Mouse (Mus musculus) midbrain, embryonic 10.5 days (tissue): ENCODE measurements around the gene Tbx15. TPM values are rescaled to one million over a fixed set of nuclear protein-coding genes. Genes with fewer than 3 reads are reported as not detected.

Experiments
- DNase-seq: peaks from one replicate; pipeline ENCODE4 v3.0.0-alpha.2; 2017; ENCODE audit warnings: low spot score
- H3K27ac ChIP-seq: fragments of 300-500 bp; sonication (generic); replicated peaks from 2 replicates; pipeline ENCODE4 v1.5.1; 2016; ENCODE audit warnings: mild to moderate bottlenecking
- H3K27me3 ChIP-seq: fragments of 300-500 bp; sonication (generic); 2 replicates; pipeline ENCODE4 v1.6.1; 2016; ENCODE audit warnings: low read depth, mild to moderate bottlenecking; ENCODE audit not compliant: poor library complexity, severe bottlenecking
- H3K36me3 ChIP-seq: fragments of 300-500 bp; sonication (generic); 2 replicates; pipeline ENCODE4 v1.6.1; 2016; ENCODE audit warnings: mild to moderate bottlenecking, moderate library complexity
- H3K4me1 ChIP-seq: fragments of 300-500 bp; sonication (generic); 2 replicates; pipeline ENCODE4 v1.6.1; 2016
- H3K4me3 ChIP-seq: fragments of 300-500 bp; sonication (generic); 2 replicates; pipeline ENCODE4 v1.5.1; 2016; ENCODE audit warnings: mild to moderate bottlenecking, moderate library complexity
- H3K9me3 ChIP-seq: fragments of 300-500 bp; sonication (generic); replicated peaks from 2 replicates; pipeline ENCODE4 v1.6.1; 2016; ENCODE audit warnings: mild to moderate bottlenecking
- whole genome bisulfite sequencing: fragments of 180-500 bp; shearing (Covaris S2); methylation state at CpG from one replicate; pipeline ENCODE4 v1.1.7; 2016; 5-methylcytosine and 5-hydroxymethylcytosine counted together
- polyA plus RNA-seq: library from polyadenylated mRNA; unstranded; fragments of >200 nt; fragmentation: Nextera tagmentation; extraction: Ambion mirVana; gene quantifications from 2 replicates; pipeline ENCODE4 v1.2.1, GENCODE M21; 2016

Gene Tbx15
- 1.2 TPM in 2 replicates for polyA plus RNA-seq

- under 1% methylated on average over 20 of the region's 20 CpGs for WGBS
- Histone ChIP-seq H3K4me3 (peak within 1 kb of the TSS; percentile 38), H3K9me3 (no peaks in the 10 kb centered on the region), H3K27me3 (peaks cover 100% of the 10 kb centered on the region), H3K4me1 (peaks cover 19% of the 10 kb centered on the region), H3K27ac (no peak within 1 kb of the TSS), H3K36me3 (no peaks in the 10 kb centered on the region)
- DNase-seq, result no peak
Observed at GRCm38 (mm10) chr3:99240213-99240720, at the start of gene Tbx15. Gene Tbx15, plus strand, starts transcription at chr3:99240381.

- Histone ChIP-seq H3K36me3 (0 out of 2 replicates have a peak, but pooled peaks cover 2% of the 10 kb centered on the region), H3K4me1 (no peaks in the 10 kb centered on the region), H3K27ac (no peak overlapping the region), H3K27me3 (no peaks in the 10 kb centered on the region), H3K4me3 (no peak overlapping the region), H3K9me3 (no peaks in the 10 kb centered on the region)
- 82% methylated on average over 4 of the region's 4 CpGs for whole genome bisulfite sequencing
- DNase-seq, result no peak
Observed at GRCm38 (mm10) chr3:99193576-99193975, 46.6 kb upstream of the Tbx15 start.

GRCm38 (mm10) chr3:99203331-99203730 is 36.9 kb upstream of the Tbx15 start:
- Histone ChIP-seq H3K36me3 (peaks cover 7% of the 10 kb centered on the region; the same call in 1 of the 2 replicates), H3K9me3 (no peaks in the 10 kb centered on the region), H3K4me1 (no peaks in the 10 kb centered on the region), H3K27ac (no peak overlapping the region), H3K27me3 (no peaks in the 10 kb centered on the region), H3K4me3 (no peak overlapping the region)
- no peak for DNase-seq

GRCm38 (mm10) chr3:99208416-99208815 is 31.8 kb upstream of the Tbx15 start:
- no peak for DNase-seq
- WGBS, result 83% methylated on average over 1 of the region's 1 CpGs
- H3K27ac ChIP-seq, result no peak overlapping the region
- H3K4me1 ChIP-seq, result 0 out of 2 replicates have a peak, but pooled peaks cover 4% of the 10 kb centered on the region
- H3K4me3 ChIP-seq, result no peak overlapping the region
- no peaks in the 10 kb centered on the region for H3K36me3 ChIP-seq
- no peaks in the 10 kb centered on the region for H3K9me3 ChIP-seq
- no peaks in the 10 kb centered on the region for H3K27me3 ChIP-seq

DNA sequence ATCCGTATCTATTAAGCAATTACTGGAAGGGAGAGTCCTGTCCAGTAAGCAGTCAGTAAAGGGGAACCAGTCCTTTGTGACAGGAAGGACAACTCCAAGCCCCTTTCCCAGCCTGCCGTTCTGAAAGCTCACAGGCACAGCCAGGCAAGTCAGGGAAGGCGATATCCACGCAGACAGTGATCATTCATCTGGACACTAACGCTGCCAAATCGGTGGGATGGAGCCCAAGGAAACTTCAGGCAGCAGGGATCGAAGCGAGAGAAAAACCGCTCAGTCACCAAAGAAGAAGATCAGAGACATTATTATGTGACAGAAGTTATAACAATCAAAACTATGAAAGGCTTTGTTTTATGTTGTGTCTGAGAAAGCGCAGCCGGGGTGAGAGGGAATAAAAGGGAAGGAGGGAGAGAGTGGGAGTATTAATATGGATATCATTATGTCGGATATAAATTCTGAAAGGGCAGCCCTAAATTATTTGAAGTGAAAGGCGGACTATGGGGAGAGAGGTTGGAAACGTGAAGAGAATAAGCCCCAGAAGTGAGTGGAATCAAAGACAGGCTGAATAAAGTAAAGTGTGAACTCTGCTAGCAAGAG is 29.0 kb upstream of the Tbx15 start:
- Histone ChIP-seq H3K36me3 (no peaks in the 10 kb centered on the region), H3K4me3 (no peak overlapping the region), H3K4me1 (0 out of 2 replicates have a peak, but pooled peaks cover 4% of the 10 kb centered on the region), H3K9me3 (no peaks in the 10 kb centered on the region), H3K27ac (no peak overlapping the region), H3K27me3 (no peaks in the 10 kb centered on the region)
- WGBS, result 70% methylated on average over 14 of the region's 14 CpGs
- no peak for DNase-seq

GRCm38 (mm10) chr3:99227807-99228206 is 12.4 kb upstream of the Tbx15 start:
- no peak overlapping the region for H3K4me3 ChIP-seq
- H3K9me3 ChIP-seq, result no peaks in the 10 kb centered on the region
- H3K27ac ChIP-seq, result no peak overlapping the region
- no peaks in the 10 kb centered on the region for H3K4me1 ChIP-seq
- WGBS, result 84% methylated on average over 2 of the region's 2 CpGs
- no peaks in the 10 kb centered on the region for H3K36me3 ChIP-seq
- DNase-seq, result no peak
- H3K27me3 ChIP-seq, result peaks cover 15% of the 10 kb centered on the region

- Histone ChIP-seq H3K9me3 (no peaks in the 10 kb centered on the region), H3K27ac (no peak overlapping the region), H3K36me3 (no peaks in the 10 kb centered on the region), H3K27me3 (peaks cover 74% of the 10 kb centered on the region), H3K4me3 (peak overlapping the region; percentile 32), H3K4me1 (peaks cover 17% of the 10 kb centered on the region)
- DNase-seq, result peak; percentile 71
- WGBS, result 12% methylated on average over 20 of the region's 20 CpGs
Observed at GRCm38 (mm10) chr3:99233393-99234318, 6.5 kb upstream of the Tbx15 start.

DNA sequence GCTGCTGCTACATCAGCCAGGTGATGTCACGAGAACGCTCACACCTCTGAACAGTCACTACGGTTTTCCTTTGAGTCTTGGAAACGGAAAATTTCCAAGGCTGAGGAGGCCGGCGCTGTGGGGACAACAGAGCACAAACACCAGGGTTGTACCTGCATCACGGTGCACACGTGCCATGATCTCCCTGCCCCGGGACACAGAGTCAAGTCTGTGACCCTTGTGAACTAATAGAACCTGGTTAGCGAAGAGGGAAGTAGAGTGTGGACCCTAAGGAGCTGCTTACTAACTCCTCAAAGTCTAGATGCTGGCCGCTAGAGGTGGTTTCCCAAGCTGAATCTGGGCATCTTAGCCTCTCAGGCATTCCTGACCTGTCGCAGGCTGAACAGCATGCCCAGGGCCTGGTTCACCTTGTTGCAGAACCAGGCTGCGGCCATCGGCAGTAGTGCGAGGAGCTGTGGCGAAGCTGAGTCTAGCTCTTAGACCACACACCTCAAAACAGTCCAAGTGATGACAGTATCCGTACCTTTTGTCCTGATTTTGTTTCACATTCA is 5.8 kb upstream of the Tbx15 start:
- H3K4me3 ChIP-seq, result peak overlapping the region; percentile 32
- H3K4me1 ChIP-seq, result peaks cover 17% of the 10 kb centered on the region
- no peak overlapping the region for H3K27ac ChIP-seq
- H3K36me3 ChIP-seq, result no peaks in the 10 kb centered on the region
- H3K9me3 ChIP-seq, result no peaks in the 10 kb centered on the region
- DNase-seq, result peak; percentile 46
- peaks cover 81% of the 10 kb centered on the region for H3K27me3 ChIP-seq
- 2% methylated on average over 17 of the region's 17 CpGs for WGBS

- H3K4me1 ChIP-seq, result peaks cover 20% of the 10 kb centered on the region
- no peaks in the 10 kb centered on the region for H3K9me3 ChIP-seq
- peak; percentile 41 for DNase-seq
- peaks cover 90% of the 10 kb centered on the region for H3K27me3 ChIP-seq
- WGBS, result 1% methylated on average over 23 of the region's 23 CpGs
- H3K27ac ChIP-seq, result no peak overlapping the region
- no peaks in the 10 kb centered on the region for H3K36me3 ChIP-seq
- no peak overlapping the region for H3K4me3 ChIP-seq
Observed at GRCm38 (mm10) chr3:99235116-99235803, 4.9 kb upstream of the Tbx15 start.

- no peak overlapping the region for H3K27ac ChIP-seq
- DNase-seq, result peak; percentile 53
- 3% methylated on average over 18 of the region's 18 CpGs for WGBS
- H3K27me3 ChIP-seq, result peaks cover 98% of the 10 kb centered on the region
- H3K9me3 ChIP-seq, result no peaks in the 10 kb centered on the region
- peaks cover 27% of the 10 kb centered on the region for H3K4me1 ChIP-seq
- no peaks in the 10 kb centered on the region for H3K36me3 ChIP-seq
- H3K4me3 ChIP-seq, result no peak overlapping the region
Observed at GRCm38 (mm10) chr3:99235804-99236755, 4.1 kb upstream of the Tbx15 start.

GRCm38 (mm10) chr3:99238691-99239090 is 1.5 kb upstream of the Tbx15 start:
- WGBS, result 0% methylated on average over 1 of the region's 1 CpGs
- no peaks in the 10 kb centered on the region for H3K9me3 ChIP-seq
- H3K4me3 ChIP-seq, result no peak overlapping the region
- H3K4me1 ChIP-seq, result peaks cover 31% of the 10 kb centered on the region
- H3K36me3 ChIP-seq, result no peaks in the 10 kb centered on the region
- peaks cover 100% of the 10 kb centered on the region for H3K27me3 ChIP-seq
- no peak overlapping the region for H3K27ac ChIP-seq
- no peak for DNase-seq
